8 mouse cellular contexts compared by ENCODE assay signal in genomic region chr7:7121602-7121980, GRCm38 (mm10). TPM values are rescaled to one million over a fixed set of nuclear protein-coding genes. Genes with fewer than 3 reads are reported as not detected.
A peak's percentile ranks its signal among the peaks of the same experiment; 100 is the strongest.
DNase-seq lines count a peak whose midpoint lies in the region; ATAC-seq and TF ChIP-seq lines count a peak whose summit lies in the region.

No protein-coding gene starts in this region.

- no peak for DNase-seq in heart, postnatal 36 days
- DNase-seq in MEL (ENCODE audit: low read depth, low spot score), result no peak
- DNase-seq in adrenal gland, postnatal 10 days, result no peak
- DNase-seq in adrenal gland, adult 8-10 months, result no peak
- DNase-seq in spleen, postnatal 36 days (ENCODE audit: low spot score in 2 of 2), result no peak

- no peak for ATAC-seq in heart, embryonic 12.5 days (ENCODE audit: insufficient number of reproducible peaks, low FRiP score)
- no peak for ATAC-seq in hindbrain, embryonic 12.5 days (ENCODE audit: low FRiP score)
- ATAC-seq in megakaryocyte progenitor cell, adult 5-6 weeks (replicated peaks; ENCODE audit: poor library complexity), result 0 out of 2 replicates have a peak, but pooled peaks have one; percentile 3

- WGBS in heart, embryonic 12.5 days, result 49% methylated on average over 6 of the region's 6 CpGs
- WGBS in hindbrain, embryonic 12.5 days, result 56% methylated on average over 6 of the region's 6 CpGs

- H3K27me3 ChIP-seq in heart, embryonic 12.5 days (replicated peaks), result no peaks in the 10 kb centered on the region
- no peaks in the 10 kb centered on the region for H3K27me3 ChIP-seq in MEL (ENCODE audit: control insufficient read depth in 1 of 2, insufficient read depth in 2 of 2, low read length in 2 of 2)
- no peaks in the 10 kb centered on the region for H3K27me3 ChIP-seq in hindbrain, embryonic 12.5 days

- TF ChIP-seq RAD21 in MEL (IDR thresholded peaks at IDR 0.05; ENCODE audit: low read depth, low read length), result no peak

- peaks cover 26% of the 10 kb centered on the region for H3K36me3 ChIP-seq in heart, embryonic 12.5 days
- H3K36me3 ChIP-seq in MEL (ENCODE audit: control insufficient read depth in 1 of 2, insufficient read depth in 2 of 2, low read length in 2 of 2), result peaks cover 0 to 5% of the 10 kb centered on the region in 2 experiments; a peak in 1 of 4 replicates
- peaks cover 23% of the 10 kb centered on the region for H3K36me3 ChIP-seq in hindbrain, embryonic 12.5 days

- intact Hi-C loops in heart, postnatal 36 days (cut with DNase I), result loop anchor here (5.0 to 10.0 kb wide), 4 partner anchors 51 to 837 kb away; partner anchors contain the start of genes Gm45844, Zfp418 and Zfp667

- no peak overlapping the region for H3K27ac ChIP-seq in heart, embryonic 12.5 days (ENCODE audit: poor library complexity, severe bottlenecking)
- no peak overlapping the region for H3K27ac ChIP-seq in MEL (ENCODE audit: control insufficient read depth, low read depth, low read length)
- no peak overlapping the region for H3K27ac ChIP-seq in hindbrain, embryonic 12.5 days

- no peaks in the 10 kb centered on the region for H3K9me3 ChIP-seq in heart, embryonic 12.5 days (replicated peaks)
- no peaks in the 10 kb centered on the region for H3K9me3 ChIP-seq in MEL (replicated peaks; ENCODE audit: insufficient read depth, low read length)
- no peaks in the 10 kb centered on the region for H3K9me3 ChIP-seq in hindbrain, embryonic 12.5 days (replicated peaks)

- H3K79me2 ChIP-seq in MEL (ENCODE audit: control insufficient read depth, insufficient read depth, low read length, poor library complexity), result 0 out of 2 replicates have a peak, but pooled peaks cover 2% of the 10 kb centered on the region

- peaks cover 3% of the 10 kb centered on the region; the same call in 1 of the 2 replicates for H3K4me1 ChIP-seq in heart, embryonic 12.5 days (replicated peaks)
- peaks cover 3 to 8% of the 10 kb centered on the region in 2 experiments for H3K4me1 ChIP-seq in MEL (ENCODE audit: control insufficient read depth in 1 of 2, insufficient read depth in 2 of 2, low read length in 2 of 2)
- H3K4me1 ChIP-seq in hindbrain, embryonic 12.5 days, result peaks cover 10% of the 10 kb centered on the region

- H3K4me2 ChIP-seq in heart, embryonic 12.5 days, result peak overlapping the region; percentile 67
- H3K4me2 ChIP-seq in hindbrain, embryonic 12.5 days (replicated peaks), result peak overlapping the region; percentile 56

- TF ChIP-seq POLR2A in MEL (IDR thresholded peaks at IDR 0.05; ENCODE audit: control insufficient read depth in 1 of 2, insufficient read depth in 1 of 2, low read depth in 1 of 2, low read length in 2 of 2, poor library complexity in 1 of 2), result no peak

- no peak for TF ChIP-seq CTCF in MEL (IDR thresholded peaks at IDR 0.05 in 2 of 3, conservative IDR thresholded peaks at IDR 0.05 in 1 of 3; ENCODE audit: control insufficient read depth in 1 of 3, insufficient read depth in 1 of 3, low read depth in 2 of 3, low read length in 3 of 3, poor library complexity in 1 of 3, severe bottlenecking in 1 of 3)

- peak overlapping the region; percentile 75 for H3K4me3 ChIP-seq in heart, embryonic 12.5 days
- peak overlapping the region; percentile 61 to 68 for H3K4me3 ChIP-seq in MEL (ENCODE audit: control insufficient read depth in 1 of 2, insufficient read depth in 1 of 2, low read depth in 2 of 2, low read length in 2 of 2)
- H3K4me3 ChIP-seq in hindbrain, embryonic 12.5 days, result peak overlapping the region; percentile 55

- TF ChIP-seq EP300 in MEL (IDR thresholded peaks at IDR 0.05; ENCODE audit: low read depth in 1 of 2, low read length in 2 of 2), result no peak

- H3K9ac ChIP-seq in heart, embryonic 12.5 days, result peak overlapping the region; percentile 50; the same call in 1 of the 2 replicates
- H3K9ac ChIP-seq in MEL (ENCODE audit: control insufficient read depth, low read depth, low read length, poor library complexity, severe bottlenecking), result peak overlapping the region; percentile 37
- H3K9ac ChIP-seq in hindbrain, embryonic 12.5 days, result no peak overlapping the region

TF ChIP-seq in MEL, 35 proteins besides CTCF, POLR2A, EP300 and RAD21:
- TF ChIP-seq ZMIZ1 (IDR thresholded peaks at IDR 0.05; ENCODE audit: low read depth, low read length), result no peak
- TF ChIP-seq ETS1 (IDR thresholded peaks at IDR 0.05; ENCODE audit: low read depth, low read length), result no peak
- TF ChIP-seq JUND (IDR thresholded peaks at IDR 0.05; ENCODE audit: low read depth, low read length), result no peak

RNA-seq across cellular contexts. Expression of gene Zfp954, which starts 0.3 kb away (rescaled TPM):
- polyA plus RNA-seq in heart, embryonic 12.5 days (2016; fragmentation: Nextera tagmentation; extraction: Ambion mirVana), result 6.1 and 7.8 TPM in 2 replicates
- total RNA-seq in heart, postnatal 36 days (2021), result 1 to 10 TPM; 3.0 to 4.2 TPM
- 9.3 and 10.6 TPM in 2 replicates for total RNA-seq in MEL (2012; rRNA removed)
- 1 to 10 TPM in 1 of 2 experiments, not detected in 1; 8.9 TPM for polyA plus RNA-seq in MEL (2012; ENCODE audit: insufficient read depth in 1 of 2, insufficient read length in 2 of 2, low read depth in 1 of 2, low replicate concordance in 2 of 2, missing spikeins in 1 of 2)
- polyA plus RNA-seq in hindbrain, embryonic 12.5 days (2016; fragmentation: Nextera tagmentation; extraction: Ambion mirVana), result 18.0 and 19.2 TPM in 2 replicates
- 8.3 and 12.4 TPM in 2 replicates for total RNA-seq in megakaryocyte progenitor cell, adult 5-6 weeks (2015)
- 10.5 and 12.3 TPM in 2 replicates for total RNA-seq in megakaryocyte progenitor cell, adult 5-6 weeks (2017)
- 1 to 10 TPM; 8.5 to 8.6 TPM for total RNA-seq in adrenal gland, postnatal 10 days (2021)
- 10 to 100 TPM; 12.6 to 15.3 (median 13.7) TPM for total RNA-seq in adrenal gland, adult 8-10 months (2022)

RNA-seq across cellular contexts. Expression of gene Zfp773, which starts 15.0 kb away (rescaled TPM):
- 0.99 and 1.1 TPM in 2 replicates for polyA plus RNA-seq in heart, embryonic 12.5 days (2016; fragmentation: Nextera tagmentation; extraction: Ambion mirVana)
- under 1 TPM; 0.19 to 0.22 TPM for total RNA-seq in heart, postnatal 36 days (2021)
- 0.13 and 0.15 TPM in 2 replicates for total RNA-seq in MEL (2012; rRNA removed)
- under 1 TPM in 1 of 2 experiments, not detected in 1; 0.57 TPM for polyA plus RNA-seq in MEL (2012; ENCODE audit: insufficient read depth in 1 of 2, insufficient read length in 2 of 2, low read depth in 1 of 2, low replicate concordance in 2 of 2, missing spikeins in 1 of 2)
- polyA plus RNA-seq in hindbrain, embryonic 12.5 days (2016; fragmentation: Nextera tagmentation; extraction: Ambion mirVana), result 10.7 and 11.1 TPM in 2 replicates
- total RNA-seq in megakaryocyte progenitor cell, adult 5-6 weeks (2015), result 1.7 and 3.1 TPM in 2 replicates
- 1.9 and 4.3 TPM in 2 replicates for total RNA-seq in megakaryocyte progenitor cell, adult 5-6 weeks (2017)
- under 1 TPM; 0.27 to 0.64 TPM for total RNA-seq in adrenal gland, postnatal 10 days (2021)
- total RNA-seq in adrenal gland, adult 8-10 months (2022), result 1 to 10 TPM in 3 of 4 experiments, under 1 TPM in 1; 0.98 to 1.2 (median 1.0) TPM

RNA-seq across cellular contexts. Expression of gene Zfp418, which starts 49.5 kb away (rescaled TPM):
- 0.96 and 1.8 TPM in 2 replicates for polyA plus RNA-seq in heart, embryonic 12.5 days (2016; fragmentation: Nextera tagmentation; extraction: Ambion mirVana)
- 1 to 10 TPM; 2.0 TPM for total RNA-seq in heart, postnatal 36 days (2021)
- 0.49 and 0.50 TPM in 2 replicates for total RNA-seq in MEL (2012; rRNA removed)
- under 1 TPM in 1 of 2 experiments, not detected in 1; 0.47 TPM for polyA plus RNA-seq in MEL (2012; ENCODE audit: insufficient read depth in 1 of 2, insufficient read length in 2 of 2, low read depth in 1 of 2, low replicate concordance in 2 of 2, missing spikeins in 1 of 2)
- 3.5 and 3.7 TPM in 2 replicates for polyA plus RNA-seq in hindbrain, embryonic 12.5 days (2016; fragmentation: Nextera tagmentation; extraction: Ambion mirVana)
- total RNA-seq in megakaryocyte progenitor cell, adult 5-6 weeks (2015), result 2.5 and 5.0 TPM in 2 replicates
- total RNA-seq in megakaryocyte progenitor cell, adult 5-6 weeks (2017), result 1.8 TPM in 2 replicates
- 1 to 10 TPM; 1.6 to 2.7 TPM for total RNA-seq in adrenal gland, postnatal 10 days (2021)
- 1 to 10 TPM; 2.6 to 4.2 (median 3.3) TPM for total RNA-seq in adrenal gland, adult 8-10 months (2022)
